Mouse (Mus musculus) hindbrain, embryonic 14.5 days (tissue): ENCODE measurements around the gene Bmpr2. TPM values are rescaled to one million over a fixed set of nuclear protein-coding genes. Genes with fewer than 3 reads are reported as not detected.

Experiments used
- ATAC-seq: fragments of 200-750 bp; cut with Nextera tagmentation; 2 replicates; pipeline ENCODE4 v1.8.0; 2017; ENCODE audit warnings: moderate number of reproducible peaks, mild to moderate bottlenecking, moderate TSS enrichment, moderate library complexity; ENCODE audit not compliant: low FRiP score
- DNase-seq: peaks from one replicate; pipeline ENCODE4 v3.0.0-alpha.2; 2015; ENCODE audit warnings: low spot score
- H3K27ac ChIP-seq: fragments of 300-500 bp; sonication (generic); 2 replicates; pipeline ENCODE4 v1.5.1; 2014; ENCODE audit warnings: mild to moderate bottlenecking, moderate library complexity
- H3K27me3 ChIP-seq: fragments of 300-500 bp; sonication (generic); 2 replicates; pipeline ENCODE4 v1.6.1; 2014; ENCODE audit warnings: mild to moderate bottlenecking, low read length, mixed read lengths; ENCODE audit not compliant: control insufficient read depth, insufficient read depth
- H3K36me3 ChIP-seq: fragments of 300-500 bp; sonication (generic); replicated peaks from 2 replicates; pipeline ENCODE4 v1.6.1; 2014; ENCODE audit not compliant: control insufficient read depth, insufficient read depth
- H3K4me1 ChIP-seq: fragments of 300-500 bp; sonication (generic); replicated peaks from 2 replicates; pipeline ENCODE4 v1.6.1; 2014; ENCODE audit warnings: antibody characterized with exemption, low read length, mixed read lengths; ENCODE audit not compliant: control insufficient read depth, insufficient read depth
- H3K4me2 ChIP-seq: fragments of 300-500 bp; sonication (generic); replicated peaks from 2 replicates; pipeline ENCODE4 v1.6.1; 2014; ENCODE audit warnings: mild to moderate bottlenecking, moderate library complexity
- H3K4me3 ChIP-seq: fragments of 300-500 bp; sonication (generic); replicated peaks from 2 replicates; pipeline ENCODE4 v1.5.1; 2014; ENCODE audit warnings: mild to moderate bottlenecking, low read length
- H3K9ac ChIP-seq: fragments of 300-500 bp; sonication (generic); 2 replicates; pipeline ENCODE4 v1.6.1; 2014
- H3K9me3 ChIP-seq: fragments of 300-500 bp; sonication (generic); 2 replicates; pipeline ENCODE4 v1.6.1; 2016; ENCODE audit warnings: low read length; ENCODE audit not compliant: control insufficient read depth
- WGBS: fragments of 180-500 bp; shearing (Covaris S2); extraction: QIAGEN DNeasy Blood & Tissue Kit; methylation state at CpG from one replicate; pipeline ENCODE4 v1.1.7; 2014; 5-methylcytosine and 5-hydroxymethylcytosine counted together
- polyA plus RNA-seq: library from polyadenylated mRNA; unstranded; fragments of >200 nt; fragmentation: Nextera tagmentation; extraction: Ambion mirVana; gene quantifications from 2 replicates; pipeline ENCODE4 v1.2.1, GENCODE M21; 2014

Gene Bmpr2
- polyA plus RNA-seq = 18.4 and 18.9 TPM in 2 replicates

- Histone ChIP-seq H3K36me3 (no peaks in the 10 kb centered on the region), H3K9me3 (no peaks in the 10 kb centered on the region), H3K27me3 (no peaks in the 10 kb centered on the region), H3K4me1 (peaks cover 23% of the 10 kb centered on the region), H3K27ac (peak within 1 kb of the TSS; percentile 100), H3K4me3 (peak within 1 kb of the TSS; percentile 99), H3K4me2 (peak within 1 kb of the TSS; percentile 93), H3K9ac (peak within 1 kb of the TSS; percentile 98)
- ATAC-seq = peak; percentile 94
- peak; percentile 87 for DNase-seq
- 0% methylated on average over 51 of the region's 75 CpGs for WGBS
These were observed at the start of gene Bmpr2 for GRCm38 (mm10) chr1:59763164-59763768. TSS of gene Bmpr2 (plus strand) at chr1:59763400.

GRCm38 (mm10) chr1:59719900-59720299, 43.3 kb upstream of the Bmpr2 start:
- no peaks in the 10 kb centered on the region for H3K27me3 ChIP-seq
- H3K4me1 ChIP-seq = no peaks in the 10 kb centered on the region
- H3K4me2 ChIP-seq = no peak overlapping the region
- DNase-seq (peak; percentile 64), ATAC-seq (no peak)
- no peak overlapping the region for H3K4me3 ChIP-seq
- H3K36me3 ChIP-seq = peaks cover 30% of the 10 kb centered on the region
- H3K9ac ChIP-seq = no peak overlapping the region
- no peaks in the 10 kb centered on the region for H3K9me3 ChIP-seq
- H3K27ac ChIP-seq = no peak overlapping the region
- 50% methylated on average over 4 of the region's 4 CpGs for WGBS

- Histone ChIP-seq H3K4me3 (no peak overlapping the region), H3K4me1 (no peaks in the 10 kb centered on the region), H3K9me3 (no peaks in the 10 kb centered on the region), H3K4me2 (no peak overlapping the region), H3K36me3 (0 out of 2 replicates have a peak, but pooled peaks cover 3% of the 10 kb centered on the region), H3K27me3 (no peaks in the 10 kb centered on the region), H3K27ac (no peak overlapping the region), H3K9ac (no peak overlapping the region)
- no peak for DNase-seq
- 56% methylated on average over 4 of the region's 4 CpGs for WGBS
- no peak for ATAC-seq
These were observed 37.5 kb upstream of the Bmpr2 start for GRCm38 (mm10) chr1:59725661-59726060.

- no peaks in the 10 kb centered on the region for H3K36me3 ChIP-seq
- H3K9me3 ChIP-seq = no peaks in the 10 kb centered on the region
- no peak overlapping the region for H3K4me2 ChIP-seq
- H3K27ac ChIP-seq = no peak overlapping the region
- no peak overlapping the region for H3K4me3 ChIP-seq
- no peaks in the 10 kb centered on the region for H3K27me3 ChIP-seq
- no peaks in the 10 kb centered on the region for H3K4me1 ChIP-seq
- WGBS = 76% methylated on average over 8 of the region's 8 CpGs
- no peak for ATAC-seq
- DNase-seq = no peak
- no peak overlapping the region for H3K9ac ChIP-seq
These were observed 33.1 kb upstream of the Bmpr2 start for GRCm38 (mm10) chr1:59730106-59730505.

GRCm38 (mm10) chr1:59730737-59731136, 32.5 kb upstream of the Bmpr2 start:
- Histone ChIP-seq H3K9ac (no peak overlapping the region), H3K4me2 (no peak overlapping the region), H3K4me3 (no peak overlapping the region), H3K27me3 (no peaks in the 10 kb centered on the region), H3K36me3 (no peaks in the 10 kb centered on the region), H3K27ac (no peak overlapping the region), H3K9me3 (no peaks in the 10 kb centered on the region), H3K4me1 (no peaks in the 10 kb centered on the region)
- WGBS = 60% methylated on average over 4 of the region's 4 CpGs
- ATAC-seq (no peak), DNase-seq (no peak)

- Histone ChIP-seq H3K4me1 (no peaks in the 10 kb centered on the region), H3K27me3 (no peaks in the 10 kb centered on the region)
- WGBS = 78% methylated on average over 6 of the region's 6 CpGs
These were observed 29.1 kb upstream of the Bmpr2 start for GRCm38 (mm10) chr1:59734076-59734475.

GRCm38 (mm10) chr1:59738768-59739414, 24.3 kb upstream of the Bmpr2 start:
- Histone ChIP-seq H3K4me2 (no peak overlapping the region), H3K27me3 (no peaks in the 10 kb centered on the region), H3K27ac (no peak overlapping the region), H3K9me3 (no peaks in the 10 kb centered on the region), H3K9ac (no peak overlapping the region), H3K36me3 (no peaks in the 10 kb centered on the region), H3K4me1 (no peaks in the 10 kb centered on the region), H3K4me3 (no peak overlapping the region)
- DNase-seq (no peak), ATAC-seq (no peak)
- WGBS = 82% methylated on average over 6 of the region's 6 CpGs

More at GRCm38 (mm10) chr1:59734076-59734475, 29.1 kb upstream of the Bmpr2 start:
- Histone ChIP-seq H3K9me3 (no peaks in the 10 kb centered on the region), H3K36me3 (no peaks in the 10 kb centered on the region), H3K27ac (no peak overlapping the region), H3K4me3 (no peak overlapping the region), H3K9ac (no peak overlapping the region), H3K4me2 (no peak overlapping the region)
- DNase-seq = no peak
- ATAC-seq = no peak

GRCm38 (mm10) chr1:59739577-59740354, 23.4 kb upstream of the Bmpr2 start:
- ATAC-seq (no peak), DNase-seq (no peak)
- no peak overlapping the region for H3K4me3 ChIP-seq
- H3K36me3 ChIP-seq = no peaks in the 10 kb centered on the region
- H3K27me3 ChIP-seq = no peaks in the 10 kb centered on the region
- H3K9ac ChIP-seq = no peak overlapping the region
- H3K27ac ChIP-seq = no peak overlapping the region
- no peak overlapping the region for H3K4me2 ChIP-seq
- WGBS = 82% methylated on average over 17 of the region's 17 CpGs
- H3K4me1 ChIP-seq = no peaks in the 10 kb centered on the region
- no peaks in the 10 kb centered on the region for H3K9me3 ChIP-seq

GRCm38 (mm10) chr1:59749047-59749446, 14.2 kb upstream of the Bmpr2 start:
- ATAC-seq (no peak), DNase-seq (no peak)
- Histone ChIP-seq H3K4me1 (no peaks in the 10 kb centered on the region), H3K4me3 (no peak overlapping the region), H3K36me3 (no peaks in the 10 kb centered on the region), H3K9ac (no peak overlapping the region), H3K27ac (no peak overlapping the region), H3K4me2 (no peak overlapping the region), H3K27me3 (no peaks in the 10 kb centered on the region), H3K9me3 (no peaks in the 10 kb centered on the region)
- WGBS = 88% methylated on average over 2 of the region's 2 CpGs
